Mouse (Mus musculus) stomach, embryonic 15.5 days (tissue): Measurements from ENCODE around the gene Mllt3. TPM values are rescaled to one million over a fixed set of nuclear protein-coding genes. Genes with fewer than 3 reads are reported as not detected.
A peak's percentile ranks its signal among the peaks of the same experiment; 100 is the strongest.

ENCODE experiments used
- ATAC-seq: fragments of 200-750 bp; cut with Nextera tagmentation; 2 replicates; pipeline ENCODE4 v1.8.0; 2017; ENCODE audit warnings: low read depth, moderate number of reproducible peaks, moderate TSS enrichment; ENCODE audit not compliant: insufficient read depth, low FRiP score
- H3K27ac ChIP-seq: fragments of 300-500 bp; sonication (generic); 2 replicates; pipeline ENCODE4 v1.5.1; 2015; ENCODE audit warnings: mild to moderate bottlenecking, inconsistent platforms
- H3K27me3 ChIP-seq: fragments of 300-500 bp; sonication (generic); replicated peaks from 2 replicates; pipeline ENCODE4 v1.6.1; 2015; ENCODE audit warnings: inconsistent platforms
- H3K36me3 ChIP-seq: fragments of 300-500 bp; sonication (generic); 2 replicates; pipeline ENCODE4 v1.6.1; 2015; ENCODE audit warnings: inconsistent platforms
- H3K4me1 ChIP-seq: fragments of 300-500 bp; sonication (generic); 2 replicates; pipeline ENCODE4 v1.6.1; 2015; ENCODE audit warnings: inconsistent platforms
- H3K4me2 ChIP-seq: fragments of 300-500 bp; sonication (generic); 2 replicates; pipeline ENCODE4 v1.6.1; 2015; ENCODE audit warnings: mild to moderate bottlenecking, inconsistent platforms
- H3K4me3 ChIP-seq: fragments of 300-500 bp; sonication (generic); replicated peaks from 2 replicates; pipeline ENCODE4 v1.5.1; 2015; ENCODE audit warnings: inconsistent platforms
- H3K9ac ChIP-seq: fragments of 300-500 bp; sonication (generic); 2 replicates; pipeline ENCODE4 v1.6.1; 2015; ENCODE audit warnings: inconsistent platforms
- H3K9me3 ChIP-seq: fragments of 300-500 bp; sonication (generic); 2 replicates; pipeline ENCODE4 v1.6.1; 2016; ENCODE audit warnings: inconsistent platforms
- WGBS: fragments of 180-500 bp; shearing (Covaris S2); methylation state at CpG from one replicate; pipeline ENCODE4 v1.1.7; 2015; 5-methylcytosine and 5-hydroxymethylcytosine counted together
- polyA plus RNA-seq: library from polyadenylated mRNA; unstranded; fragments of >200 nt; fragmentation: Nextera tagmentation; extraction: Ambion mirVana; gene quantifications from 2 replicates; pipeline ENCODE4 v1.2.1, GENCODE M21; 2015

The Mllt3 gene
- polyA plus RNA-seq, 1 experiment from 2014 or later = 38.7 TPM

DNA sequence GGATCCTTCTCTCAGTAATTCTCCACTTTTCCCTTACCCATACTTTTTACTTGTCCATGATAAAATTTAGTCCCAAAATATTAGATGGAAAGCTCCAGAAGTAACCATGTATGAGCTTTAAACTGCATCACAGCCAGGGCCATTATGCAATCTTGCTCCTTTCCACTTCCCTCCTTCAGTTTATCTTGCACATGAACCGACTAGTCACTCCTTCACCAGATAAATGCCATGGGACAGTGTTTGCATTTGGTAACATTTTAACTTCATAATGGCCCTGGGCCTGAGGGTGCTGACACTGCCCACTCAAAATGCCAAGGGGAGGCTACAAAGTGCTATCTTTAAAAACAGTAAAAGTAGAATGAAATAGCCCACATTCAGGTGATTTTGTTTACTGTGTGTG lies 128.4 kb downstream of the Mllt3 start:
- H3K27me3 ChIP-seq = no peaks in the 10 kb centered on the region
- H3K9ac ChIP-seq = no peak overlapping the region
- H3K9me3 ChIP-seq = no peaks in the 10 kb centered on the region
- H3K4me1 ChIP-seq = no peaks in the 10 kb centered on the region
- 0 out of 2 replicates have a peak, but pooled peaks have one; percentile 47 for ATAC-seq
- H3K36me3 ChIP-seq = no peaks in the 10 kb centered on the region
- WGBS = 43% methylated on average over 1 of the region's 1 CpGs
- no peak overlapping the region for H3K4me2 ChIP-seq
- no peak overlapping the region for H3K27ac ChIP-seq
- H3K4me3 ChIP-seq = no peak overlapping the region

DNA sequence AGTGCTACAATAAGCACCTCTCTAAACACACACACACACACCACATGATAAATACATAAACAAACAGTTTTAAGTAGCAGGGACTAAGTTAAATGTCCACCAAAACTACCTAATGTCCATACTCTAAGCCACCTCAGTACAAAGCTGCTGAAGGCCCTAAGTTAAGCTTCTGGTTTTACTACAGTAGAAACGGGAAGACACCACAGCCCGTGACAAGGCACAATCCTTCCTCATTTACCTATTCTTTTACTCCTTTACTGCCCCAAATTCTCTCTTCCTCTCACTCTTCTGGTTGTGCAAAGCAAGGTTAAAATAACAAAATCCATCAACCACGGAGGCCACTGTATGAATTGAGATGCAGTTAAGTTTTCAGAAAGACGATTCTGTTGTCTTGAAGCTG lies 130.6 kb downstream of the Mllt3 start:
- no peak for ATAC-seq

GRCm38 (mm10) chr4:87901166-87901565 lies 132.0 kb downstream of the Mllt3 start:
- no peak for ATAC-seq

More for the DNA sequence above, 130.6 kb downstream of the Mllt3 start:
- Histone ChIP-seq H3K4me2 (no peak overlapping the region), H3K4me1 (no peaks in the 10 kb centered on the region), H3K27ac (no peak overlapping the region), H3K36me3 (no peaks in the 10 kb centered on the region), H3K4me3 (no peak overlapping the region), H3K9ac (no peak overlapping the region), H3K9me3 (no peaks in the 10 kb centered on the region), H3K27me3 (no peaks in the 10 kb centered on the region)
- WGBS = 76% methylated on average over 4 of the region's 4 CpGs

GRCm38 (mm10) chr4:87893498-87893897 lies 139.7 kb downstream of the Mllt3 start:
- Histone ChIP-seq H3K4me2 (no peak overlapping the region), H3K36me3 (no peaks in the 10 kb centered on the region)
- no peak for ATAC-seq

More at GRCm38 (mm10) chr4:87901166-87901565, 132.0 kb downstream of the Mllt3 start:
- Histone ChIP-seq H3K4me3 (no peak overlapping the region), H3K36me3 (no peaks in the 10 kb centered on the region), H3K4me1 (no peaks in the 10 kb centered on the region), H3K9ac (no peak overlapping the region), H3K4me2 (no peak overlapping the region), H3K27me3 (no peaks in the 10 kb centered on the region), H3K27ac (no peak overlapping the region), H3K9me3 (no peaks in the 10 kb centered on the region)
- WGBS = 42% methylated on average over 1 of the region's 1 CpGs

DNA sequence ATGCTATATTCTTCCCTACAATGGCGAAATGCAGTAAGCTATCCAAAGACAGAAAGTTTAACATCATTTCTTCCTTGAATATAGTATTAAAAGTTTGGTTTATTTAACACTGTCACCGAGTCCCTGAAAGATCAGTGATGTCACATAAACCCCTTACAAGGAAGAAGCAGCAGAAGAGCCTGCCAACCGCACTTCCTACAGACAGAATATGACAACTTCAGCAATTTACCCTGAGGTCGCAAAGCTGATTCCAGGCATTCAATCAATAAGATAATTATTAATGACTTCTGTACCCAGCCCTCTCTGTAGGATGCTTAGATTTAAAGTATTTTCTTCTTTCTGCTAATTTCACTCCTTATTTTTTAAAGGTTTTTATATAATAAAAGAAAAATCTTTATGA lies 140.2 kb downstream of the Mllt3 start:
- Histone ChIP-seq H3K27ac (no peak overlapping the region), H3K4me1 (no peaks in the 10 kb centered on the region), H3K27me3 (no peaks in the 10 kb centered on the region), H3K4me2 (no peak overlapping the region), H3K9me3 (no peaks in the 10 kb centered on the region), H3K9ac (no peak overlapping the region), H3K36me3 (no peaks in the 10 kb centered on the region), H3K4me3 (no peak overlapping the region)
- 72% methylated on average over 4 of the region's 4 CpGs for WGBS
- ATAC-seq = no peak

More at GRCm38 (mm10) chr4:87893498-87893897, 139.7 kb downstream of the Mllt3 start:
- H3K4me1 ChIP-seq = no peaks in the 10 kb centered on the region
- 67% methylated on average over 3 of the region's 3 CpGs for WGBS
- H3K27me3 ChIP-seq = no peaks in the 10 kb centered on the region
- no peak overlapping the region for H3K9ac ChIP-seq
- H3K9me3 ChIP-seq = no peaks in the 10 kb centered on the region
- H3K4me3 ChIP-seq = no peak overlapping the region
- no peak overlapping the region for H3K27ac ChIP-seq

DNA sequence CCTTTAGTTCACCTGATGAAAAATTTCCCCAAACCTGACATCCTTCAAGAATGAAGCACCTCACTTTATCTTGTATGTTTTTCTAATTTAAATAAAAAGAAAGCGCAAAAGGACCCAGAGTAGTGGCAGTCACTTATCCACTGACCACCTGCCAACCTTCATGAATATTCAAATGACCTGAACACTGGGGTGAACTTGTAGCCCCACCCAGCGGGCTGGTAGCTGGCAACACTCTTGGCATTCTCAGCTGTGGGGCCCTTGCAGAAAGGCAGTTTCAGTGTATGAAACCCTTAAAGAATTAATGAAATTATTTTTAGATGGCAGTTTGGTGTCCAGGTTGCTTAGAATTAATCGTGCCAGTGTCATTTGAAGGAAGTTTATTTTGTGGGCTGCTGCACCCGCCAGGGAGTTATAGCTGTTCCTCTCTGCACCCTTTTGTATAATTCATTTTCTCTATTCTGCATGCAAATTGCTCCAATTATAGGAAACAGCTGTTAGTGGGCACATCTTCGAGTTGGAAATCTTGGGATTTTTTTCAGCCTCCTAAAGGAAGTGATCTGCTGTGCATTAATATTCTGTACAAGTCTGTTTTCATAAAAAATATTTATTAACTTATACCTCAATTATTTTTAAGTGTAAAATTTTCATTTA lies 149.8 kb downstream of the Mllt3 start:
- Histone ChIP-seq H3K36me3 (no peaks in the 10 kb centered on the region), H3K4me2 (no peak overlapping the region), H3K9ac (no peak overlapping the region), H3K4me3 (no peak overlapping the region), H3K4me1 (peaks cover 4% of the 10 kb centered on the region; the same call in 1 of the 2 replicates), H3K27me3 (no peaks in the 10 kb centered on the region), H3K27ac (no peak overlapping the region), H3K9me3 (no peaks in the 10 kb centered on the region)
- 80% methylated on average over 5 of the region's 5 CpGs for WGBS
- no peak for ATAC-seq

GRCm38 (mm10) chr4:87881995-87882394 lies 151.2 kb downstream of the Mllt3 start:
- H3K4me1 ChIP-seq = peaks cover 4% of the 10 kb centered on the region; the same call in 1 of the 2 replicates
- WGBS = 100% methylated on average over 1 of the region's 1 CpGs
- no peaks in the 10 kb centered on the region for H3K36me3 ChIP-seq
- H3K27ac ChIP-seq = peak overlapping the region; percentile 74; the same call in 1 of the 2 replicates
- H3K9me3 ChIP-seq = no peaks in the 10 kb centered on the region
- no peak for ATAC-seq
- H3K27me3 ChIP-seq = no peaks in the 10 kb centered on the region
- H3K4me3 ChIP-seq = no peak overlapping the region
- H3K4me2 ChIP-seq = no peak overlapping the region
- no peak overlapping the region for H3K9ac ChIP-seq

- Histone ChIP-seq H3K4me2 (no peak overlapping the region), H3K9ac (no peak overlapping the region), H3K4me1 (peaks cover 4% of the 10 kb centered on the region; the same call in 1 of the 2 replicates), H3K9me3 (no peaks in the 10 kb centered on the region), H3K27ac (peak overlapping the region; percentile 74), H3K27me3 (no peaks in the 10 kb centered on the region), H3K36me3 (no peaks in the 10 kb centered on the region), H3K4me3 (no peak overlapping the region)
- WGBS = 66% methylated on average over 2 of the region's 2 CpGs
- ATAC-seq = peak; percentile 89
Measured at GRCm38 (mm10) chr4:87881583-87881982, 151.6 kb downstream of the Mllt3 start.

DNA sequence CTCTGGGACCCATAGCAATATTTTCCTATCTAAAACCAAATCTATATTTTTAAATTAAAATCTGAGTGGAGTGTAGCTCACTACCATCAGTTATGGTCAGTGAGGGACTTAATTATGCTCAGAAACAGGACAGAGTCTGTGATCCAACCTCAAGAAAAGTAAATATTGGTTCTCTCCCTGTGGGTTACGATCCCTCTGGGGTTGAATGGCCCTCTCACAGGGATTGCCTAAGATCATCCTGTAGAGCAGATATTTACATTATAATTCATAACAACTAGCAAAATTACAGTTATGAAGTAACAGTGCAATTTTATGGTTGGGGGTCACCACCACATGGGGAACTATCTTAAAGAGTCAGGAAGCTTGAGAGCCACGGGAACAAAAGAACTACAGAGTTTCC lies 152.9 kb downstream of the Mllt3 start:
- 66% methylated on average over 2 of the region's 2 CpGs for WGBS
- no peak overlapping the region for H3K27ac ChIP-seq
- H3K27me3 ChIP-seq = no peaks in the 10 kb centered on the region
- no peaks in the 10 kb centered on the region for H3K9me3 ChIP-seq
- H3K4me3 ChIP-seq = no peak overlapping the region
- no peaks in the 10 kb centered on the region for H3K36me3 ChIP-seq
- no peak overlapping the region for H3K4me2 ChIP-seq
- H3K9ac ChIP-seq = no peak overlapping the region
- peaks cover 4% of the 10 kb centered on the region; the same call in 1 of the 2 replicates for H3K4me1 ChIP-seq
- ATAC-seq = no peak

GRCm38 (mm10) chr4:87878701-87879100 lies 154.5 kb downstream of the Mllt3 start:
- Histone ChIP-seq H3K4me3 (no peak overlapping the region), H3K9me3 (no peaks in the 10 kb centered on the region), H3K36me3 (no peaks in the 10 kb centered on the region), H3K27ac (no peak overlapping the region), H3K4me1 (peaks cover 4% of the 10 kb centered on the region; the same call in 1 of the 2 replicates), H3K27me3 (no peaks in the 10 kb centered on the region), H3K4me2 (no peak overlapping the region), H3K9ac (no peak overlapping the region)
- WGBS = 83% methylated on average over 6 of the region's 6 CpGs
- no peak for ATAC-seq

GRCm38 (mm10) chr4:87870563-87870962 lies 162.6 kb downstream of the Mllt3 start:
- no peak overlapping the region for H3K9ac ChIP-seq
- no peak overlapping the region for H3K27ac ChIP-seq
- no peak overlapping the region for H3K4me3 ChIP-seq
- no peak for ATAC-seq
- H3K27me3 ChIP-seq = no peaks in the 10 kb centered on the region
- H3K9me3 ChIP-seq = no peaks in the 10 kb centered on the region
- H3K4me1 ChIP-seq = peaks cover 2% of the 10 kb centered on the region; the same call in 1 of the 2 replicates
- 56% methylated on average over 2 of the region's 2 CpGs for WGBS
- H3K36me3 ChIP-seq = no peaks in the 10 kb centered on the region
- H3K4me2 ChIP-seq = no peak overlapping the region

GRCm38 (mm10) chr4:87866564-87866963 lies 166.6 kb downstream of the Mllt3 start:
- Histone ChIP-seq H3K4me3 (no peak overlapping the region), H3K9ac (no peak overlapping the region), H3K9me3 (no peaks in the 10 kb centered on the region), H3K4me1 (peaks cover 2% of the 10 kb centered on the region; the same call in 1 of the 2 replicates), H3K27me3 (no peaks in the 10 kb centered on the region), H3K27ac (no peak overlapping the region), H3K4me2 (no peak overlapping the region), H3K36me3 (no peaks in the 10 kb centered on the region)
- 68% methylated on average over 3 of the region's 3 CpGs for WGBS
- no peak for ATAC-seq
